Mouse (Mus musculus) E14TG2a.4 (cell line): Measurements from ENCODE around the gene Fmnl2.

Experiments
- H3K27me3 ChIP-seq: 2 replicates; pipeline ENCODE4 v1.6.1; 2014; ENCODE audit warnings: low read length, control low read depth; ENCODE audit not compliant: insufficient read depth
- H3K36me3 ChIP-seq: 2 replicates; pipeline ENCODE4 v1.6.1; 2014; ENCODE audit warnings: low read length, control low read depth; ENCODE audit not compliant: insufficient read depth
- H3K4me1 ChIP-seq: replicated peaks from 2 replicates; pipeline ENCODE4 v1.6.1; 2014; ENCODE audit warnings: low read depth, low read length, control low read depth
- H3K4me3 ChIP-seq: replicated peaks from 2 replicates; pipeline ENCODE4 v1.5.1; 2014; ENCODE audit warnings: mild to moderate bottlenecking, low read length
- H3K9me3 ChIP-seq: 2 replicates; pipeline ENCODE4 v1.6.1; 2014; ENCODE audit warnings: low read length, control low read depth
- CTCF ChIP-seq: conservative IDR thresholded peaks from 2 replicates; pipeline ENCODE4 v1.5.1; 2014; ENCODE audit warnings: low read length
- NANOG ChIP-seq: IDR thresholded peaks from 2 replicates; pipeline ENCODE4 v1.6.1; 2014; ENCODE audit warnings: borderline replicate concordance, low read length, mixed read lengths
- POU5F1 ChIP-seq: IDR thresholded peaks from 2 replicates; pipeline ENCODE4 v1.6.1; 2014; ENCODE audit warnings: low read length, borderline replicate concordance

The Fmnl2 gene

DNA sequence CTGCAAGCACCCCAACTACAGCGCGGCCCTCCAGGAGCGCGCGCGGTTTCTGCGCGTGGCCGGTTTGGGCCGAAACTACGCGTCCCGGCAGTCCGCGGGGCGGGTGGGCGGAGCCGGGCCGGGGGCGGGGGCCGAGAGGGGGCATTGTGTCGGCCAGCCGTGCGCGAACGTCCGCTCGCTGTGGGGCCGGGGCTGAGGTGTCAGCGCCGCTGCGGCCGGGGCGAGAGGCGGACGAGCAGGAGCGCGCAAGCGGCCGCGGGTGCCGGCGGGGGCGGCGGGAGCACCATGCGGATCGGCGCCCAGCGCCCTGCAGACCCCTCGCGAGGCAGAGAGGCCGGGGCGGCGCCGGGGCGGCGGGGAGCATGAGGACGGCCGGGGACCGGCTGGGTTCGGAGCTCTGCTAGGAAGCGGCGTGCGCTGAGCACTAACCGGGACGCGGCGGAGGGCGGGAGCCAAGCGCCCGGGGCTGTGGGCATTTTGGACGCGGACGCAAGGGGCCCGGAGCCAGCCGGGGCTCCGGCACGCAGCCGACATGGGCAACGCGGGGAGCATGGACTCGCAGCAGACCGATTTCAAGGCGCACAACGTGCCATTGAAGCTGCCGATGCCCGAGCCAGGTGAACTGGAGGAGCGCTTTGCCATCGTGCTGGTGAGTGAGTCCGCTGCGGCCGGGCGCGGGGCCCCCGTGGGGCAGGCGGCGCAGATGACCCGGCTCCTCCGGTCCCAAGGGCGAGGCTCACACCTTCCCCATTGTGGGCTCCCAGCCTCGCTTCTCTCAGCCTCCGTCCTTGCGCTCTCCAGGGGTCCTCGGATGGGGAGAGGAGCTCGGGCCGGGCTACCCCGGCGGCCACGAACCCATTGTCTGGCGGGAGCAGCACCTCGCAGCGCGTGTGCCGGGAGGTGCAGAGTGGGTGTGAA, at the start of gene Fmnl2:
TSS of gene Fmnl2 (plus strand) at position 250 of the 918 bp plus-strand sequence.
- Histone ChIP-seq H3K36me3 (no peaks in the 10 kb centered on the region), H3K4me1 (peaks cover 29% of the 10 kb centered on the region), H3K4me3 (peak within 1 kb of the TSS; percentile 94), H3K9me3 (no peaks in the 10 kb centered on the region), H3K27me3 (peaks cover 15% of the 10 kb centered on the region)
- TF ChIP-seq NANOG (no peak), CTCF (no peak), POU5F1 (no peak)

DNA sequence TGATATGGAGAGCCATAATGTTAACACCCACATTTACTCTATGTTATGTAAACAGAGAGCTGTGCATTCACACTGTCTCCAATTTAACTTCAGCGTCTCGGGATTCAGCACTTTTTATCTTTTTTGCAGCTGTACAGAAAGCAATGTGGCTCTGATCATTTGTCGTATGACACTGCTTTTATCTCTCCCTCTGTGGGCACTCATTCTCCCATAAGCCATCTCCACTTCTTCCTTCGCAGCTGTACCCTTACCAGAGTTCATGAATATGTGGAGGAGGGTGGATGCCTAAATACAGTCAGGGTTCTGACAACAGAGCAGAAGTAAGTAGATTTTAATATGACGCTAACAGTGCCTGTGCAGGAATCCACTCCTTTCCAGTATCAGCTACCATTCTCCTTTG, 47.7 kb upstream of the Fmnl2 start:
- TF ChIP-seq NANOG (no peak), POU5F1 (no peak), CTCF (no peak)

DNA sequence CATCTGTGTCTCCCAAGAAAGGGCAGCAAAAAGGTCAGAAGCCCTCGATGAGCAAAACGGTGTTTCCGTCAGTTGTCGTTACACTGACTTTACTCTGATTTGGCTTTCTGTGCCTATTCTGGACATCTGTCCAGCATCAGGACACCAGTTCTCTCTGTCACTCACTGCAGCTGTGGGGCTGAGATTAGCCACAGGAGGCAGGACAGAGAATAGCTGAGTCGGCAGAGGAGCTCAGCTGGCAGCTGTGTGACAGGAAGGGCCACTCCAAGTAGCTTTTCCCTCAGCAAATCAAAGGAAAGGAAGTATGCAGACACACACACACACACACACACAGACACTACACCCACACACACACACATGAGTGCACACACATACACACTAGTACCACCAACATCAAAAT, 46.0 kb upstream of the Fmnl2 start:
- Histone ChIP-seq H3K36me3 (no peaks in the 10 kb centered on the region), H3K4me1 (peaks cover 3% of the 10 kb centered on the region; the same call in 1 of the 2 replicates), H3K9me3 (no peaks in the 10 kb centered on the region), H3K27me3 (no peaks in the 10 kb centered on the region), H3K4me3 (no peak overlapping the region)
- TF ChIP-seq NANOG (no peak), CTCF (no peak), POU5F1 (no peak)

More for the DNA sequence above, 47.7 kb upstream of the Fmnl2 start:
- Histone ChIP-seq H3K4me3 (no peak overlapping the region), H3K27me3 (no peaks in the 10 kb centered on the region), H3K4me1 (peaks cover 3% of the 10 kb centered on the region; the same call in 1 of the 2 replicates), H3K36me3 (no peaks in the 10 kb centered on the region), H3K9me3 (no peaks in the 10 kb centered on the region)

DNA sequence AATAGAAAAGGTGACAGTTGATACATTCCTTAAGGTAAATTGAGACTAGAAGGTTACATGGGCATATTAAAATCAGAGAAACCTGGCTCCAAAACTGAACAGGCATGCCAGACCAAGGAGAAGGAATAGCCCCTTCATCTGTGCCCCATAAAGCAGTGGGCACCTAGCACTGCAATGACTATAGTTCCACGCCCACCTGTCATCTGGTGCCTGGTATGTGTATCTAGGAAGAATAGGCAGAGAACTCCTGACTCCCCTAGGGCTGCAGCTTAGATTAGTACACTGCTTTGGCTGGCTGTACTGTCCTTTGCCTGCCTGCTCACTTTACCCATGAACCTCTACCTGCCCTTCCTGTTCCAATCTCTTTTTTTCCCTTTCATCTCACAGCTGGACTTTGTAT, 40.3 kb upstream of the Fmnl2 start:
- H3K27me3 ChIP-seq, result no peaks in the 10 kb centered on the region
- no peaks in the 10 kb centered on the region for H3K4me1 ChIP-seq
- no peak overlapping the region for H3K4me3 ChIP-seq
- TF ChIP-seq NANOG (no peak), POU5F1 (no peak), CTCF (no peak)
- no peaks in the 10 kb centered on the region for H3K36me3 ChIP-seq
- no peaks in the 10 kb centered on the region for H3K9me3 ChIP-seq

DNA sequence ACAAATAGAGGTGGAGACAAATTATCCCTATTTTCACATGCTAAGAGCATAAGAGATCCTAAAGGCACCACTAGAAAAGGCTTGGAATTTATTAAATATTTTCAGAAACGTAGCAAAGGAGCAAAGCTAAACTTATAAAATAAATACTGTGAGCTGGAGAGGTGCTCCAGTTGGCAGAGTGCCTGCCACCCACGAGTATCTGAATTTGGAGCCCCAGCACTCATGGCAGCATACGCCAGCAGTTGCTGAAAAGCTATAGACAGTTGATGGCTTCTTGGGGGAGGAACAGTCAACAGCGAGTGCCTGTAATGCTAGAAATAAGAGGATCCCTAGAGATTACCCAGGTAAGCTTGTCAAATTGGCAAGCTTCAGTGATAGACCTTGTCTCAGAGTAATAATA, 38.7 kb upstream of the Fmnl2 start:
- no peaks in the 10 kb centered on the region for H3K4me1 ChIP-seq

DNA sequence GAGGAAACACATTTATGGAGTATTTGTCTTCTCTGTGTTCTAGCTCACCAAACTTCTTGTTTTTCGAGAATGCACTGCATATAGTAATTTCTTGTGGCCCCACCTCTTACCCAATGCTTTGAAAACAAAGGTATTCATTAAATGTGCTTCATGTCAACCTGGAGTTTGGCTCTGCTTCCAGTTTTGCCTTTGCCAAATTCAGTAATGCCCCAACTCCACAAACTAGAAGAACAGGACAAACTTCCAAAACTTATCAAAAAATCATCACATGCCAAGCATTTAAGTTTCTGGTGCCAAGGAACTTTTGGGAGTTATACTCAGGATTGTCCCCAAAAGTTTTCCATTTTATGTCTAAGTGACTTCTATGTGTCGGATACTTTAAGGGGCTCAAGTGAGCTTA, 35.4 kb upstream of the Fmnl2 start:
- Histone ChIP-seq H3K27me3 (no peaks in the 10 kb centered on the region), H3K4me1 (no peaks in the 10 kb centered on the region), H3K4me3 (no peak overlapping the region), H3K9me3 (no peaks in the 10 kb centered on the region), H3K36me3 (no peaks in the 10 kb centered on the region)
- TF ChIP-seq CTCF (no peak), NANOG (no peak), POU5F1 (no peak)

More for the DNA sequence above, 38.7 kb upstream of the Fmnl2 start:
- Histone ChIP-seq H3K4me3 (no peak overlapping the region), H3K27me3 (no peaks in the 10 kb centered on the region), H3K36me3 (no peaks in the 10 kb centered on the region), H3K9me3 (no peaks in the 10 kb centered on the region)
- TF ChIP-seq POU5F1 (no peak), CTCF (no peak), NANOG (no peak)

DNA sequence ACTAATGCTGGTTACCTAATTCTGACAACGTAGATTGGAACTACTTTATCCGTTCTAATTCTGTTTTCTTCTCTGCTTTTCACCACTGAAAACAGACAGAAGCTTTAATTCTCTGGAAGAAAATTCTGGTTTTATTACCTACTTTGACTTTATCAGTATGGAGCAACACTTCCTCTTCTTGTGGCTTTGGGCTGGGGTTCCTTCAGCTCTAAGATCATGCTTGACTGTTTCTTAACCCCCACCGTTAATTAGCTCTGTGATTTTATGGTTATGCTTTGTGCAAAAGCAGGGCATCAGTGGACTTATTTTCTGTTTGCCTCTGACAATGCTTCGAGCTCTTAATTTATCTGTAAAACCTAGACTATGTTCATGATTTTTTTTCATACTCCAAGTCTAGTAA, 29.6 kb upstream of the Fmnl2 start:
- TF ChIP-seq CTCF (no peak), POU5F1 (no peak), NANOG (no peak)
- Histone ChIP-seq H3K9me3 (no peaks in the 10 kb centered on the region), H3K4me1 (no peaks in the 10 kb centered on the region), H3K27me3 (no peaks in the 10 kb centered on the region), H3K36me3 (no peaks in the 10 kb centered on the region), H3K4me3 (no peak overlapping the region)

DNA sequence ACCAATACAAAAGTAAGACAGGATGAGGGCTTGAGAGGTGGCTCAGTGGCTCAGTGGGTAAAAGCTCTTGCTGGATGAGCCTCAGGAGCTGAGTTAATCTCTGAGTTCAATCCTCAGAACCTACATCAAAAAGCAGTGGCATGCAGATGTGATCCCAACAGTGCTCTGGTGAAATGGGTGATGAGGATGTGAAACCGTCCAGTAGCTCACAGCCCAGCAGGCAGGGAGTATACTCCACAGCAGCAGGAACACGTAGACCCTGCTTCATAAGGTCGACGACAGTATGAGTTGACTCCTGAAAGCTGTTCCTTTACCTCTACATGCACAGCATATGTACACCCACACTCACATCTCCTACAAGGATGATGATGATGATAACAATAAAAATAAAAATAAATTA, 27.1 kb upstream of the Fmnl2 start:
- H3K4me3 ChIP-seq, result no peak overlapping the region
- H3K27me3 ChIP-seq, result no peaks in the 10 kb centered on the region
- no peaks in the 10 kb centered on the region for H3K9me3 ChIP-seq
- no peaks in the 10 kb centered on the region for H3K36me3 ChIP-seq
- H3K4me1 ChIP-seq, result no peaks in the 10 kb centered on the region
- TF ChIP-seq CTCF (no peak), POU5F1 (no peak), NANOG (no peak)

DNA sequence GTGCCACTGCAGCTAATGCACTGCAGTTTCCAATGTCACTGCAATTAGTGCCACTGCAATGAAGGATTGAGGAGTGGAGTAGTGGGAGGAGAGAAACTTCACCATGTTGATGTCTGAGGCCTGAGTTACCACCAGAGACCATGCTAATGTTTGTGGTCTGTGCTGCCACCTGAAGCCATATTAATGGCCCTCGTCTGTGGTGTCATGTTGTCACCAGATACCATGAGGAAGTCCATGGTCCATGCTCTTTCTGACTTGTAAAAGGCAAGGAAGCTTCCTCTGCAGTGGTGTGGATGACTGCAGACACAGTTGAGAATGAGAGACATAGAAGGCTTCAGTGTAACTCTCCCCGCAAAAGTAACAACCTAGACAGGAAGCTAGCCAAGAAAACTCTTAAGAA, 26.1 kb upstream of the Fmnl2 start:
- Histone ChIP-seq H3K27me3 (no peaks in the 10 kb centered on the region), H3K4me1 (no peaks in the 10 kb centered on the region), H3K4me3 (no peak overlapping the region), H3K9me3 (no peaks in the 10 kb centered on the region), H3K36me3 (no peaks in the 10 kb centered on the region)
- TF ChIP-seq POU5F1, result no peak
- no peak for TF ChIP-seq CTCF
- TF ChIP-seq NANOG, result no peak
